Mouse (Mus musculus) brain, embryonic 14.5 days (tissue): ENCODE data around the gene Gramd2.

ENCODE experiments used
- CTCF ChIP-seq: fragments of 200-500 bp; IDR thresholded peaks from 2 replicates; pipeline ENCODE4 v1.5.1; 2012; ENCODE audit warnings: inconsistent platforms, mild to moderate bottlenecking, moderate library complexity, borderline replicate concordance; ENCODE audit not compliant: insufficient read depth, insufficient read length; ENCODE audit errors: extremely low read depth
- POLR2A ChIP-seq: fragments of 200-500 bp; IDR thresholded peaks from 2 replicates; pipeline ENCODE4 v1.6.1; 2012; ENCODE audit warnings: mild to moderate bottlenecking, inconsistent platforms, borderline replicate concordance; ENCODE audit not compliant: poor library complexity, insufficient read depth, insufficient read length, severe bottlenecking; ENCODE audit errors: extremely low read depth

- TF ChIP-seq CTCF (peak; percentile 81), POLR2A (no peak)
These were observed 20.6 kb upstream of the Gramd2 start for GRCm38 (mm10) chr9:59659036-59660026.
